Mouse (Mus musculus) E14TG2a.4 (cell line): Measurements from ENCODE around the gene Ifrd1.

Source experiments
- CTCF ChIP-seq: conservative IDR thresholded peaks from 2 replicates; pipeline ENCODE4 v1.5.1; 2014; ENCODE audit warnings: low read length
- NANOG ChIP-seq: IDR thresholded peaks from 2 replicates; pipeline ENCODE4 v1.6.1; 2014; ENCODE audit warnings: borderline replicate concordance, low read length, mixed read lengths
- POU5F1 ChIP-seq: IDR thresholded peaks from 2 replicates; pipeline ENCODE4 v1.6.1; 2014; ENCODE audit warnings: low read length, borderline replicate concordance

- TF ChIP-seq CTCF (no peak), POU5F1 (no peak), NANOG (no peak)
Measured at GRCm38 (mm10) chr12:40214888-40215876, 33.1 kb downstream of the Ifrd1 start.
